Mouse (Mus musculus): ENCODE results near the gene Brwd1. TPM values are rescaled to one million over a fixed set of nuclear protein-coding genes. Genes with fewer than 3 reads are reported as not detected.
"Not testable (repeated sequence)": the region's sequence is repeated elsewhere in the genome, so short reads cannot be mapped to it uniquely, and the experiment has no call there.

Brwd1 gene
- total RNA-seq, 1 experiment, result 117 TPM

DNA sequence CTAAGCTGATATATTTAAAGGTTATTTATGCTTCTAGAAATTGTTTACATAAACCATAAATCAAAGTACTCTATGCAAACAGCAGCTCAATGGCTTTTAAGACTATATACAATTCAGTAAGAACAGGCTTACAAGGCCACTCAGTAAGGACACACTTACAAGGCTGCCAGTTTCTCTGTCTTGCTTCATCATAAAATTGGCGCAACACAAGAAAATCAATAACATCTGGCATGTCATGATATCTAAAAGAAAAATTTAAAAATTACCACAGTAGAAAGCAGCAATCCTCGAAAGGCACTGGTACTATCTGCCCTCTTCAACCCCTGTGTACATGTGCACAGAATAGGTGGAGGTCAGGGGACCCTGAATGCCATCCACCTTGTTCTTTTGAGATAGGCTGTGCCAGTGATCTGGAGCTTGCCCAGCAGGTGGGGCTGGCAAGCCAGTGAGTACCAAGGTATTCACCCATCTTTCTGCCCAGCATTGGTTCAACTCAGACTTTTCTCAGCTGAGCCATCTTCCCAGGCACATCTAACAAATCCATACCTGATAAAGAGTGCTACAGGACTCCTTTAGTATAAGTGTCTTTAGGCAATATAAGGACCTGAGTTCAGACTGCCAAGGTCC, 51.7 kb downstream of the Brwd1 start:
- no peaks in the 10 kb centered on the region for H3K4me1 ChIP-seq (ENCODE audit: control insufficient read depth in 2 of 2, insufficient read depth in 2 of 2, low read length in 2 of 2, poor library complexity in 1 of 2)
- in situ Hi-C loops (cut with MboI; ENCODE audit: low sequenced_read_pairs in 2 of 2, unreplicated experiment in 2 of 2), result no loop called here
- TF ChIP-seq HCFC1 (IDR thresholded peaks at IDR 0.05; ENCODE audit: borderline replicate concordance, insufficient read depth, low read length) (no peak), ZNF384 (IDR thresholded peaks at IDR 0.05; ENCODE audit: low read depth, low read length) (no peak), CHD2 (IDR thresholded peaks at IDR 0.05; ENCODE audit: low read depth, low read length) (no peak), ZC3H11A (IDR thresholded peaks at IDR 0.05; ENCODE audit: borderline replicate concordance, low read depth, low read length) (no peak), MAFK (IDR thresholded peaks at IDR 0.05; ENCODE audit: insufficient read depth, low read depth, low read length) (no peak)
- H3K9ac ChIP-seq (ENCODE audit: insufficient read depth, low read depth, low read length, poor library complexity, severe bottlenecking), result no peak overlapping the region
- H3K27ac ChIP-seq (ENCODE audit: insufficient read depth, low read depth, low read length, poor library complexity, severe bottlenecking), result no peak overlapping the region
- H3K4me3 ChIP-seq (ENCODE audit: insufficient read depth in 1 of 2, low read depth in 1 of 2, low read length in 2 of 2, poor library complexity in 1 of 2, severe bottlenecking in 1 of 2), result no peak overlapping the region
- no peaks in the 10 kb centered on the region for H3K9me3 ChIP-seq (ENCODE audit: control insufficient read depth, insufficient read depth, low read depth, low read length)
- no peak for DNase-seq (ENCODE audit: low read depth, low spot score)
- H3K36me3 ChIP-seq (ENCODE audit: control insufficient read depth, insufficient read depth, low read length, poor library complexity, severe bottlenecking), result peaks cover 50% of the 10 kb centered on the region

DNA sequence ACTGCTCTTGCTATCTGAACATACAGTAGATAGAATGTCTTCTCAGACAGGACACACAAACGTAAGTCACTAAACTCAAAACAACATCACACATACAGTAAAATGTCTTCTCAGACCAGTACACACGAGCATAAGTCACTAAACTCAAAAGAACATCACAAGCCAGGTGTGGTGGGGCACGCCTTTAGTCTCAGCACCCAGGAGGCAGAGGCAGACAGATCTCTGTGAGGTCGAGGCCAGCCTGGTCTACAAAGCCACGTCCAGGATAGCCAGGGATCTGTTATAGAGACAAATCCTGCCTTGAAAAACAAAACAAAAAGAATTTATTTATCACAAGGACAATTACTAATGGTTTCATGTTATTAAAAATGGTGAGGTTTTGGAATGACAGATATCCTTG, 56.1 kb downstream of the Brwd1 start:
- in situ Hi-C loops (cut with MboI; ENCODE audit: low sequenced_read_pairs in 2 of 2, unreplicated experiment in 2 of 2), result no loop called here
- Histone ChIP-seq H3K9ac (ENCODE audit: insufficient read depth, low read depth, low read length, poor library complexity, severe bottlenecking) (no peak overlapping the region), H3K27ac (ENCODE audit: insufficient read depth, low read depth, low read length, poor library complexity, severe bottlenecking) (no peak overlapping the region), H3K36me3 (ENCODE audit: control insufficient read depth, insufficient read depth, low read length, poor library complexity, severe bottlenecking) (peaks cover 32% of the 10 kb centered on the region), H3K4me3 (ENCODE audit: insufficient read depth in 1 of 2, low read depth in 1 of 2, low read length in 2 of 2, poor library complexity in 1 of 2, severe bottlenecking in 1 of 2) (no peak overlapping the region), H3K9me3 (ENCODE audit: control insufficient read depth, insufficient read depth, low read depth, low read length) (no peaks in the 10 kb centered on the region), H3K4me1 (ENCODE audit: control insufficient read depth in 2 of 2, insufficient read depth in 2 of 2, low read length in 2 of 2, poor library complexity in 1 of 2) (no peaks in the 10 kb centered on the region)
- no peak for TF ChIP-seq ZC3H11A (IDR thresholded peaks at IDR 0.05; ENCODE audit: borderline replicate concordance, low read depth, low read length)
- DNase-seq (ENCODE audit: low read depth, low spot score), result no peak

DNA sequence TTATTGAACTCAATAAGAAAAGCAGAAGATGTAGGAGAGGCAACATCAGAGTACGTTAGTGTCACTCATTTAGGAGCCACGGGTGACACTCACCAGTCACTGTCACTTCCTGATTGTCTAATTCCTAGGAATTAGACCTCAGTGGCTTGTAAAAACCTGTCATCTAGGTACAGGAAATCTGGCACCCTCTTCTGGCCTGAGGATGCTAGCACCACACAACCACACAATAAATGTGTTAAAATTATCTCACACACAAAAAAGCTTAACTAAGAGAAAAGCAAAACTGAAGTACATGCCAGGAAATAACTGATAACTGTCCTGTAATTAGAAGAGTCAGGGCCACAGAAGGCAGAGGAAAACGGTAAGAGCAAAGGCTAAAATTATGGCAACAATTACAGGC, 57.1 kb downstream of the Brwd1 start:
- Histone ChIP-seq H3K4me1 (ENCODE audit: control insufficient read depth in 2 of 2, insufficient read depth in 2 of 2, low read length in 2 of 2, poor library complexity in 1 of 2) (no peaks in the 10 kb centered on the region), H3K36me3 (ENCODE audit: control insufficient read depth, insufficient read depth, low read length, poor library complexity, severe bottlenecking) (peaks cover 34% of the 10 kb centered on the region), H3K27ac (ENCODE audit: insufficient read depth, low read depth, low read length, poor library complexity, severe bottlenecking) (no peak overlapping the region), H3K9me3 (ENCODE audit: control insufficient read depth, insufficient read depth, low read depth, low read length) (no peaks in the 10 kb centered on the region), H3K4me3 (ENCODE audit: insufficient read depth in 1 of 2, low read depth in 1 of 2, low read length in 2 of 2, poor library complexity in 1 of 2, severe bottlenecking in 1 of 2) (no peak overlapping the region), H3K9ac (ENCODE audit: insufficient read depth, low read depth, low read length, poor library complexity, severe bottlenecking) (no peak overlapping the region)
- TF ChIP-seq CHD2 (IDR thresholded peaks at IDR 0.05; ENCODE audit: low read depth, low read length) (no peak), ZNF384 (IDR thresholded peaks at IDR 0.05; ENCODE audit: low read depth, low read length) (no peak), MAFK (IDR thresholded peaks at IDR 0.05; ENCODE audit: insufficient read depth, low read depth, low read length) (no peak), ZC3H11A (IDR thresholded peaks at IDR 0.05; ENCODE audit: borderline replicate concordance, low read depth, low read length) (no peak), HCFC1 (IDR thresholded peaks at IDR 0.05; ENCODE audit: borderline replicate concordance, insufficient read depth, low read length) (no peak)
- in situ Hi-C loops (cut with MboI; ENCODE audit: low sequenced_read_pairs in 2 of 2, unreplicated experiment in 2 of 2), result no loop called here
- DNase-seq (ENCODE audit: low read depth, low spot score), result no peak

DNA sequence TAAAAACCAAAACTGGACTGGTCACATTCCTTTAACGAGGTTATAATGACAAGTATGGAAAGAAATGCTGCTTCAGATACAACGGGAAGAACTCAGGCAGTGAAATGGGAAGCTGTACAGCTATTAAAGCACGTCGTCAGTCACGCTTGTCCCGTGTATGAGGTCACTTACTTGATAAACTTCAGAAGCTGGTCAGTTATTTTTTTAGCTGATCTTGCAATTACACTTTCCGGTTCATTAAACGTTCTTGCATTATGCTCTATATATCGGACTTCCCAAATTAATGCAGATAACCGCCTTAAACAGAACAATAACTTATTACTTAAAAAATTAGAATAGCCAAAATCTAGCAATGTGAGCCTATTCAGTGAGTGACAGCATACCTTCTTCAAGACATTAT, 61.3 kb downstream of the Brwd1 start:
- TF ChIP-seq MAFK (IDR thresholded peaks at IDR 0.05; ENCODE audit: insufficient read depth, low read depth, low read length) (peak; percentile 53; the same call in 1 of the 2 replicates), HCFC1 (IDR thresholded peaks at IDR 0.05; ENCODE audit: borderline replicate concordance, insufficient read depth, low read length) (no peak)
- in situ Hi-C loops (cut with MboI; ENCODE audit: low sequenced_read_pairs in 2 of 2, unreplicated experiment in 2 of 2), result no loop called here

DNA sequence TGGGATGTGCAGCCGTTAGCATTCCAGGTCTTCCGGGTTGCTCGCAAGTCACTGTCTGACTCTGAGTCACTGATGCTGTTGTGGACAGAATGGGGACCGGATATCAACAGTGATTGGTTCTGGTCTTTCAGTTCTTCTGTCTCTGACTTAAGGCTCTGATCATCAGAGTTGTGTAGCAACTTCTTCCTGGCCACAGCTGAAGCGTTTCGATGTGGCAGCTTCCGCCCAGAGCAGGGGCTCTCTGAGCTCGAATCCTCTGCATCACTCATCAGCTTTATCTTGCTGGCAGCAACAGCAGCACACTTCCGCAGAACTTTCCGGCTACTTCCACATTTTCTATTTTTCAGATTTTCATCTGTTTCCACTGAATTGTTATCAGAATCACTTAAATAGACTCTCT, 73.2 kb downstream of the Brwd1 start:
- H3K4me3 ChIP-seq (ENCODE audit: insufficient read depth in 1 of 2, low read depth in 1 of 2, low read length in 2 of 2, poor library complexity in 1 of 2, severe bottlenecking in 1 of 2); H3K9ac ChIP-seq (ENCODE audit: insufficient read depth, low read depth, low read length, poor library complexity, severe bottlenecking); H3K36me3 ChIP-seq (ENCODE audit: control insufficient read depth, insufficient read depth, low read length, poor library complexity, severe bottlenecking); DNase-seq (ENCODE audit: low read depth, low spot score); H3K27ac ChIP-seq (ENCODE audit: insufficient read depth, low read depth, low read length, poor library complexity, severe bottlenecking); in situ Hi-C loops (cut with MboI; ENCODE audit: low sequenced_read_pairs in 2 of 2, unreplicated experiment in 2 of 2); H3K9me3 ChIP-seq (ENCODE audit: control insufficient read depth, insufficient read depth, low read depth, low read length); H3K4me1 ChIP-seq (ENCODE audit: control insufficient read depth in 2 of 2, insufficient read depth in 2 of 2, low read length in 2 of 2, poor library complexity in 1 of 2): not testable (repeated sequence)

More for the DNA sequence above, 61.3 kb downstream of the Brwd1 start:
- Histone ChIP-seq H3K4me3 (ENCODE audit: insufficient read depth in 1 of 2, low read depth in 1 of 2, low read length in 2 of 2, poor library complexity in 1 of 2, severe bottlenecking in 1 of 2) (no peak overlapping the region), H3K27ac (ENCODE audit: insufficient read depth, low read depth, low read length, poor library complexity, severe bottlenecking) (no peak overlapping the region), H3K9me3 (ENCODE audit: control insufficient read depth, insufficient read depth, low read depth, low read length) (no peaks in the 10 kb centered on the region), H3K4me1 (ENCODE audit: control insufficient read depth in 2 of 2, insufficient read depth in 2 of 2, low read length in 2 of 2, poor library complexity in 1 of 2) (no peaks in the 10 kb centered on the region), H3K9ac (ENCODE audit: insufficient read depth, low read depth, low read length, poor library complexity, severe bottlenecking) (no peak overlapping the region), H3K36me3 (ENCODE audit: control insufficient read depth, insufficient read depth, low read length, poor library complexity, severe bottlenecking) (peaks cover 29% of the 10 kb centered on the region)
- no peak for DNase-seq (ENCODE audit: low read depth, low spot score)

DNA sequence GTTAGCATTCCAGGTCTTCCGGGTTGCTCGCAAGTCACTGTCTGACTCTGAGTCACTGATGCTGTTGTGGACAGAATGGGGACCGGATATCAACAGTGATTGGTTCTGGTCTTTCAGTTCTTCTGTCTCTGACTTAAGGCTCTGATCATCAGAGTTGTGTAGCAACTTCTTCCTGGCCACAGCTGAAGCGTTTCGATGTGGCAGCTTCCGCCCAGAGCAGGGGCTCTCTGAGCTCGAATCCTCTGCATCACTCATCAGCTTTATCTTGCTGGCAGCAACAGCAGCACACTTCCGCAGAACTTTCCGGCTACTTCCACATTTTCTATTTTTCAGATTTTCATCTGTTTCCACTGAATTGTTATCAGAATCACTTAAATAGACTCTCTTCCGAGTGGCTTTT, 78.0 kb downstream of the Brwd1 start:
- H3K36me3 ChIP-seq (ENCODE audit: control insufficient read depth, insufficient read depth, low read length, poor library complexity, severe bottlenecking), result peaks cover 27% of the 10 kb centered on the region

More for the DNA sequence above, 78.0 kb downstream of the Brwd1 start:
- H3K4me3 ChIP-seq (ENCODE audit: insufficient read depth in 1 of 2, low read depth in 1 of 2, low read length in 2 of 2, poor library complexity in 1 of 2, severe bottlenecking in 1 of 2); DNase-seq (ENCODE audit: low read depth, low spot score); in situ Hi-C loops (cut with MboI; ENCODE audit: low sequenced_read_pairs in 2 of 2, unreplicated experiment in 2 of 2); H3K9ac ChIP-seq (ENCODE audit: insufficient read depth, low read depth, low read length, poor library complexity, severe bottlenecking); H3K27ac ChIP-seq (ENCODE audit: insufficient read depth, low read depth, low read length, poor library complexity, severe bottlenecking); H3K4me1 ChIP-seq (ENCODE audit: control insufficient read depth in 2 of 2, insufficient read depth in 2 of 2, low read length in 2 of 2, poor library complexity in 1 of 2); H3K9me3 ChIP-seq (ENCODE audit: control insufficient read depth, insufficient read depth, low read depth, low read length): not testable (repeated sequence)
